Mouse (Mus musculus) ES-Bruce4 (cell line): ENCODE data around the gene Stub1. TPM values are rescaled to one million over a fixed set of nuclear protein-coding genes. Genes with fewer than 3 reads are reported as not detected.

Source experiments
- H3K27ac ChIP-seq: 2 replicates; pipeline ENCODE4 v1.5.1; 2012; ENCODE audit warnings: low read length, inconsistent platforms; ENCODE audit not compliant: insufficient read depth
- H3K27me3 ChIP-seq: 2 replicates; pipeline ENCODE4 v1.6.1; 2012; ENCODE audit warnings: mild to moderate bottlenecking, low read length, inconsistent platforms; ENCODE audit not compliant: control insufficient read depth, poor library complexity, insufficient read depth, severe bottlenecking
- H3K36me3 ChIP-seq: 2 replicates; pipeline ENCODE4 v1.6.1; 2012; ENCODE audit warnings: inconsistent platforms, mild to moderate bottlenecking, low read length, moderate library complexity; ENCODE audit not compliant: control insufficient read depth, poor library complexity, insufficient read depth, severe bottlenecking
- H3K4me1 ChIP-seq: one replicate; pipeline ENCODE4 v1.8.1; 2011; ENCODE audit warnings: low read length; ENCODE audit not compliant: control insufficient read depth, insufficient read depth
- H3K4me3 ChIP-seq: 2 replicates; pipeline ENCODE4 v1.5.1; 2011; ENCODE audit warnings: low read depth, mild to moderate bottlenecking, low read length
- H3K9ac ChIP-seq: 2 replicates; pipeline ENCODE4 v1.6.1; 2012; ENCODE audit warnings: low read depth, mild to moderate bottlenecking, inconsistent platforms; ENCODE audit not compliant: poor library complexity, severe bottlenecking
- H3K9me3 ChIP-seq: replicated peaks from 2 replicates; pipeline ENCODE4 v1.6.1; 2012; ENCODE audit warnings: mild to moderate bottlenecking, low read length, inconsistent platforms; ENCODE audit not compliant: control insufficient read depth, poor library complexity, insufficient read depth, severe bottlenecking
- CTCF ChIP-seq: IDR thresholded peaks from one replicate; pipeline ENCODE4 v1.8.1; 2011; ENCODE audit warnings: low read depth, low read length
- EP300 ChIP-seq: IDR thresholded peaks from 2 replicates; pipeline ENCODE4 v1.6.1; 2011; ENCODE audit warnings: low read depth, low read length; ENCODE audit not compliant: insufficient read depth
- POLR2A ChIP-seq: IDR thresholded peaks from one replicate; pipeline ENCODE4 v1.8.1; 2011; ENCODE audit warnings: low read length; ENCODE audit not compliant: insufficient read depth
- polyA plus RNA-seq: library from polyadenylated mRNA; stranded (reverse); fragments of >200 nt; gene quantifications from 2 replicates; pipeline ENCODE4 v1.2.4, GENCODE M21; 2011; ENCODE audit warnings: low read depth; ENCODE audit not compliant: missing spikeins, insufficient read depth, insufficient read length

Stub1 gene
- polyA plus RNA-seq, 1 experiment = 97.8 TPM

DNA sequence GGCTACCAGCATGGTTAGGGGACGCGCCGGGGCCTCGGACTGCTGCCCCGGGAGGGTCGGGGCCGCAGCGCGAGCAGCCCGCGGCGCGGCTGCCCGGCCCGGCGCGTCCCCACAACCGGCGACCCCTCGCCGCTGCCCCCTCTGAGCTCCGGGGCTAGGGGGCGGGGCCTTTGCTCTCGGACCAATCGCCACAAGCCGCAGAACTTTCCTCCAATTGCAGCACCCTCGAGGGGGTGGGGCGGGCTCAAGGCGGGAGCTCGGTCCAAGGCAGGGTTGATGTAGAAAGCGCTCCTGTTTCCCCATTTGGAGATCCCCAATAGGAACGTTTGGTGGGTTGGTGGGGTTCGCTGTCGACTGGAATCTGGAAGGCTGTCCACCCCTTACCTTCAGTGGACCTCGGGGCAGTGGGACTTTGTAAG is 36.2 kb downstream of the Stub1 start, which contains the start of gene Metrn:
Gene Metrn, minus strand, starts transcription at position 186 of the 419 bp plus-strand sequence.
- H3K9ac ChIP-seq = peak within 1 kb of the TSS; percentile 81
- H3K4me3 ChIP-seq = peak within 1 kb of the TSS; percentile 76
- no peaks in the 10 kb centered on the region for H3K36me3 ChIP-seq
- no peaks in the 10 kb centered on the region for H3K27me3 ChIP-seq
- H3K27ac ChIP-seq = peak within 1 kb of the TSS; percentile 23; the same call in 1 of the 2 replicates
- TF ChIP-seq EP300 = no peak
- peak; percentile 54 for TF ChIP-seq POLR2A
- H3K4me1 ChIP-seq = peaks cover 4% of the 10 kb centered on the region
- no peaks in the 10 kb centered on the region for H3K9me3 ChIP-seq

DNA sequence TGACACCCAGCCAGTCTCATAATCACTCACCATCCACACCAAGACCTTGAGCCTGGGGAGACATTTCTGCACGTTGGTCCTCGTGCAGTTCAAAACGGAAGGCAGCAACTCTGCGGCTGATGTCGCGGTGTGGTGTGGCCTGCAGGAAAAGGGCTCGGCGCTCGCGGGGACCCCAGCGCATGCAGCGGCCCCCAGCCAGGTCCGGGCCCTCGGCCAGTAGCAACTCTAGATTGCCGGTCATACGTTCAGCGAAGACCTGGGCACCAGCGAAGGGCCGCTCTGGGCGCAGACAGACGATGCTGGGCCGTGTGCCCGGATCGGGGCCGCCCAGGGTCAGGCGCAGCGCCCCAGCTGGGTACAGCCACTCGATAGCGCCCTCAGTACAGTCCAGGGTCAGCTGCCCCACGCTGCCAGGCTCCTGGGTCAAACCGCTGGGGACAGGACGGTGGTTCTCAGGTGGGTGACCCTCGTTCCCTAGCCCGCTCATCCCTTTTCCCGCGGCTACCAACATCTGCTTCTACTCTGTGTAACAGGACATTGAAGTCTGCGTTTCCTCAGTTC is 36.9 kb downstream of the Stub1 start:
- Histone ChIP-seq H3K9ac (peak overlapping the region; percentile 81), H3K27ac (no peak overlapping the region), H3K9me3 (no peaks in the 10 kb centered on the region), H3K4me1 (peaks cover 4% of the 10 kb centered on the region), H3K36me3 (no peaks in the 10 kb centered on the region), H3K4me3 (peak overlapping the region; percentile 76), H3K27me3 (no peaks in the 10 kb centered on the region)
- TF ChIP-seq EP300 (no peak), CTCF (no peak), POLR2A (no peak)

DNA sequence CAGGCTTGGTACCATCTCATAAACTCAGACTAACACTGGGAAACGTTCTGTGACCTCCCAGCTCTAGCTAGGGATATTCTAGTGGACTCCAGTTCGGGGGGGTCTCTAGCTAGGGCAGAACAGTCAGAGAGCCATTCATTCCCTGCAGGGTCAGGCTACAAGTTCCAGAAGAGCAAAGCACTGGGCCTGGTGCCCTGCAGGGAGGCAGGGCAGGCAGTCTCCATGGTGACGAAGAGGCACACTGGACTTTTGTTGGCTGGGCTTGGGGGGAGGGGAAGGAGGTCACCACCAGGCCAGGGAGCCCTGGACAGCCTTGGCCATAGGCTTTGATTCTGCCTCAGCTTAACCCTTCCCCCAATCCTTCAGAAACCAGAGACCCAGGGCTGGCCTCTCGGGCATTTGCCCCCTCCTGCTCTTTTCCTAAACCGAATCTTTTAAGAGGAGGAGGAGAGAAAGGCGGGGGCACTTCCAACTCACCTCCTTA is 37.6 kb downstream of the Stub1 start, which contains the start of gene AC134908.4:
Gene AC134908.4, minus strand, starts transcription at position 51 of the 484 bp plus-strand sequence.
- no peak for TF ChIP-seq CTCF
- TF ChIP-seq EP300 = no peak
- peak within 1 kb of the TSS; percentile 76 for H3K4me3 ChIP-seq
- peak within 1 kb of the TSS; percentile 81 for H3K9ac ChIP-seq
- no peaks in the 10 kb centered on the region for H3K9me3 ChIP-seq
- H3K27me3 ChIP-seq = no peaks in the 10 kb centered on the region
- H3K27ac ChIP-seq = no peak within 1 kb of the TSS
- H3K4me1 ChIP-seq = peaks cover 4% of the 10 kb centered on the region
- no peaks in the 10 kb centered on the region for H3K36me3 ChIP-seq

DNA sequence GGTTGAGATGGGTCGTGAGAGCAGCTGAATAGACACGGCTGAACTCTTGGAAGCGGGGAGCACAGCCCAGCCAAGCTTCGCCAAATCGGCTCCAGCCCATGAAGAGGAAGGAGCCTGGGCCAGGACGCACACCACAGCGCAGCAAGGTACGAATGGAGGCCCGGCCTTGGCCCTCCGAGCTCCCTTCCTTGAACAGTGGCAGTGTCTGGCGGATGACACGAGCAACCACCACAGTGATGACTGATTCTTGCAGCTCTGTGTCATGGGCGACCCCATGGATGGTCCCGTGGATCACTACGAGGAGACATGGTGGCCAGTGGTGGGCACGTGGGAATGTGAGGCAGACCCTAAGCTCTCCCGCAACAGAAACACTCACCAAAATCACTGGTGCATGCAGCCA is 38.2 kb downstream of the Stub1 start:
- no peak overlapping the region for H3K4me3 ChIP-seq
- peaks cover 4% of the 10 kb centered on the region for H3K4me1 ChIP-seq
- no peak for TF ChIP-seq EP300
- TF ChIP-seq POLR2A = no peak
- TF ChIP-seq CTCF = no peak
- no peak overlapping the region for H3K9ac ChIP-seq
- H3K27ac ChIP-seq = no peak overlapping the region
- H3K9me3 ChIP-seq = no peaks in the 10 kb centered on the region
- H3K36me3 ChIP-seq = no peaks in the 10 kb centered on the region
- H3K27me3 ChIP-seq = no peaks in the 10 kb centered on the region

DNA sequence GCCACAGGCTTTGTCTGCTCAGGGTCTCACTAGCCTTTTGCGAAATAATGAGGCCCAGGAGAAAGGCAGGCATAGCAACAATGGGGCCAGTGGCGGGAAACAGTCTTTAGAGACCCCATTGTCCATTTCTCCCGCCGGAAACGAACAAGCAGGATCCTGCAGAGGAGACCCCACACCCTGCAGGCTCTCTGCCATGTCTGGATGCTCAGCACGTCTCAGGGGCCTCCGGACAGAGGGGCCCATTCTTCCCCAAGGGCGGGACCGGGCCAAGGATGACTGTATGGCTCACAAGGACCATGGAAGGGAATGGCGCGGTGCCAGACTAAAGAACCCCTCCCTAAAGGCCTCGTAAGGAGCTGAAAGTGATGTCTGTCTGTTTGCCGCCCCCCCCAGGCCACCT is 39.0 kb downstream of the Stub1 start:
- H3K9me3 ChIP-seq = no peaks in the 10 kb centered on the region
- no peaks in the 10 kb centered on the region for H3K36me3 ChIP-seq
- H3K27me3 ChIP-seq = no peaks in the 10 kb centered on the region
- no peak overlapping the region for H3K9ac ChIP-seq
- no peak overlapping the region for H3K4me3 ChIP-seq
- H3K4me1 ChIP-seq = peaks cover 4% of the 10 kb centered on the region
- H3K27ac ChIP-seq = no peak overlapping the region
- TF ChIP-seq CTCF = no peak

DNA sequence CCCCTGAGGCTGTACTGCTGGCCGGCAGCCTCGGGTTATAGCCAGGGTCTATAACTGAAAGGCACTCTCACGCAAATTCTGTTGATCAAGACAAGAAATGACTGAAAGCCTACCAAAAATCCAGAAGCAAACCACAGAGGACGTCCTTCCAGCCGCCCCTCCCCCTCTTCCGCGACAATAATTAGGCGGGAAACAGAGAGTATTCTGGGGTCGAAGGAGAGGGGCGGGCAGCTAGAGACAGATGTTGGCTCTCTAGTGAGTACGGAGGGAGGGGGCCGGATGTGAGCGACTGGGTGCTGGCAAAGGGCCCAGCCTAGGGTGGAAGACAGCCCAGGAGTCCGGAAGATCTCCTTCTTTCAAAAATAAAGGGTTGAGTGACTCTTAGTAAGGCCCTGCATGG is 40.6 kb downstream of the Stub1 start, which contains the start of gene Fam173a:
Gene Fam173a, minus strand, starts transcription at position 287 of the 400 bp plus-strand sequence.
- TF ChIP-seq CTCF = no peak
- no peak for TF ChIP-seq POLR2A
- no peak for TF ChIP-seq EP300
- H3K27ac ChIP-seq = peak within 1 kb of the TSS; percentile 8; the same call in 1 of the 2 replicates
- no peaks in the 10 kb centered on the region for H3K27me3 ChIP-seq
- H3K4me1 ChIP-seq = peaks cover 4% of the 10 kb centered on the region
- H3K36me3 ChIP-seq = no peaks in the 10 kb centered on the region
- no peaks in the 10 kb centered on the region for H3K9me3 ChIP-seq
- H3K9ac ChIP-seq = peak within 1 kb of the TSS; percentile 57
- H3K4me3 ChIP-seq = peak within 1 kb of the TSS; percentile 93
